Mouse (Mus musculus) lung, postnatal 0 days (tissue): ENCODE data around the gene Gm10272.

Source experiments
- CTCF ChIP-seq: IDR thresholded peaks from 2 replicates; pipeline ENCODE4 v1.5.1; 2016; ENCODE audit warnings: antibody characterized with exemption, mild to moderate bottlenecking
- EP300 ChIP-seq: IDR thresholded peaks from 2 replicates; pipeline ENCODE4 v1.6.1; 2016; ENCODE audit warnings: antibody characterized with exemption, mild to moderate bottlenecking, control low read depth

GRCm38 (mm10) chr10:77684181-77684580 is 22.2 kb upstream of the Gm10272 start:
- TF ChIP-seq CTCF (no peak), EP300 (no peak)
